Mouse (Mus musculus): Measurements from ENCODE around the gene Chchd4.

DNA sequence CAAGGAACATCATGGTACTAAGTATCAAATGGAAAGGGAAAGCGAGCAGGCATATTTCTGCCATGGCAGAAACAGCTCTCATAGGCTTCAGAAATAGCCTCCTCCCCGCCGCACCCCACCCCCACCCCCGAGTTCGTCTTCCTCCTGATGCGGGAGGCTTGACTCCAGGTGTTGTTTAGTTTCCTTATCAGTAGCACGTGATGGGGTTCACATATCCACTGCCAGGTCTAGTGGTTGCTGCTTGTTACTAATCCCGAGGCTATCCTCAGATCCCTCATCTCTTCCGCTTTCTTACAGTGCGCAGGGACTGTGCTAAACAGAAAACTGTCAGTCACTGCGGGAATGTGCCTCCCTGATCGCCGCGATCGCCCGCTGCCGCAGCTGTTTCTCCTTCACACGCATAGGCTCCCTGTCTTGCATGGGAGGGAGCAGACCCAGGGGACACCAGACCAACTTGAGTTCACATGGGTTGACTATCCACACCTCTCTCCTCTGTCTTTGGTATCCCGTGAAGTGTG lies 32.1 kb downstream of the Chchd4 start:
- TF ChIP-seq POLR2A (IDR thresholded peaks at IDR 0.05; ENCODE audit: borderline replicate concordance, extremely low read depth, insufficient read depth, insufficient read length, poor library complexity, severe bottlenecking) (no peak), CTCF (IDR thresholded peaks at IDR 0.05; ENCODE audit: borderline replicate concordance, extremely low read depth, insufficient read depth, insufficient read length) (no peak)
